Mouse (Mus musculus): ENCODE measurements around the gene Ddx4.

GRCm38 (mm10) chr13:112692870-112693553 is 40.7 kb upstream of the Ddx4 start:
- no peak for TF ChIP-seq CTCF (IDR thresholded peaks at IDR 0.05; ENCODE audit: extremely low read depth, insufficient read depth, low read length)
- TF ChIP-seq POLR2A (IDR thresholded peaks at IDR 0.05; ENCODE audit: extremely low read depth, insufficient read depth, low read length): no peak
